Mouse (Mus musculus) forebrain, postnatal 0 days (tissue): ENCODE measurements at regions not wholly inside any gene's neighbourhood (a gene's known extent, or its start where the extent isn't known, plus 50 kb on each side); places are given as distances from the start of the nearest gene placed in this dataset.
A peak's percentile ranks its signal among the peaks of the same experiment; 100 is the strongest.

ENCODE experiments used
- ATAC-seq: fragments of 200-750 bp; cut with Nextera tagmentation; 2 replicates; pipeline ENCODE4 v1.8.0; 2017; ENCODE audit warnings: mild to moderate bottlenecking, moderate library complexity
- DNase-seq: peaks from one replicate; pipeline ENCODE4 v3.0.0-alpha.2; 2015
- H3K27ac ChIP-seq: fragments of 300-500 bp; sonication (generic); 2 replicates; pipeline ENCODE4 v1.5.1; 2014; ENCODE audit warnings: low read depth, mild to moderate bottlenecking, antibody characterized with exemption, low read length, moderate library complexity, mixed read lengths
- H3K27me3 ChIP-seq: fragments of 300-500 bp; sonication (generic); 2 replicates; pipeline ENCODE4 v1.6.1; 2014; ENCODE audit warnings: mild to moderate bottlenecking, low read length, mixed read lengths; ENCODE audit not compliant: insufficient read depth
- H3K36me3 ChIP-seq: fragments of 300-500 bp; sonication (generic); 2 replicates; pipeline ENCODE4 v1.6.1; 2014; ENCODE audit warnings: mild to moderate bottlenecking, moderate library complexity; ENCODE audit not compliant: insufficient read depth
- H3K4me1 ChIP-seq: fragments of 300-500 bp; sonication (generic); 2 replicates; pipeline ENCODE4 v1.6.1; 2014; ENCODE audit warnings: antibody characterized with exemption; ENCODE audit not compliant: insufficient read depth
- H3K4me2 ChIP-seq: fragments of 300-500 bp; sonication (generic); 2 replicates; pipeline ENCODE4 v1.6.1; 2014; ENCODE audit warnings: low read depth, mild to moderate bottlenecking, moderate library complexity
- H3K4me3 ChIP-seq: fragments of 300-500 bp; sonication (generic); 2 replicates; pipeline ENCODE4 v1.5.1; 2014; ENCODE audit warnings: low read depth, low read length, mixed read lengths
- H3K9ac ChIP-seq: fragments of 300-500 bp; sonication (generic); 2 replicates; pipeline ENCODE4 v1.6.1; 2014; ENCODE audit warnings: mild to moderate bottlenecking
- H3K9me3 ChIP-seq: fragments of 300-500 bp; sonication (generic); 2 replicates; pipeline ENCODE4 v1.6.1; 2016; ENCODE audit warnings: low read length
- CTCF ChIP-seq: sonication (generic); IDR thresholded peaks from 2 replicates; pipeline ENCODE4 v1.5.1; 2016; ENCODE audit warnings: antibody characterized with exemption, control low read depth, low read depth
- WGBS: fragments of 180-500 bp; shearing (Covaris S2); extraction: QIAGEN DNeasy Blood & Tissue Kit; methylation state at CpG from one replicate; pipeline ENCODE4 v1.1.7; 2014; 5-methylcytosine and 5-hydroxymethylcytosine counted together

GRCm38 (mm10) chr4:53950496-53950895 is 124.7 kb downstream of the Tmem38b start:
- no peak overlapping the region for H3K9ac ChIP-seq
- H3K4me3 ChIP-seq, result no peak overlapping the region
- no peak for TF ChIP-seq CTCF
- peak; percentile 14 for DNase-seq
- H3K27ac ChIP-seq, result peak overlapping the region; percentile 67
- H3K36me3 ChIP-seq, result no peaks in the 10 kb centered on the region
- H3K9me3 ChIP-seq, result no peaks in the 10 kb centered on the region
- WGBS, result 40% methylated on average over 6 of the region's 6 CpGs
- no peak for ATAC-seq
- H3K4me2 ChIP-seq, result no peak overlapping the region
- H3K4me1 ChIP-seq, result peaks cover 5% of the 10 kb centered on the region; the same call in 1 of the 2 replicates
- H3K27me3 ChIP-seq, result no peaks in the 10 kb centered on the region

DNA sequence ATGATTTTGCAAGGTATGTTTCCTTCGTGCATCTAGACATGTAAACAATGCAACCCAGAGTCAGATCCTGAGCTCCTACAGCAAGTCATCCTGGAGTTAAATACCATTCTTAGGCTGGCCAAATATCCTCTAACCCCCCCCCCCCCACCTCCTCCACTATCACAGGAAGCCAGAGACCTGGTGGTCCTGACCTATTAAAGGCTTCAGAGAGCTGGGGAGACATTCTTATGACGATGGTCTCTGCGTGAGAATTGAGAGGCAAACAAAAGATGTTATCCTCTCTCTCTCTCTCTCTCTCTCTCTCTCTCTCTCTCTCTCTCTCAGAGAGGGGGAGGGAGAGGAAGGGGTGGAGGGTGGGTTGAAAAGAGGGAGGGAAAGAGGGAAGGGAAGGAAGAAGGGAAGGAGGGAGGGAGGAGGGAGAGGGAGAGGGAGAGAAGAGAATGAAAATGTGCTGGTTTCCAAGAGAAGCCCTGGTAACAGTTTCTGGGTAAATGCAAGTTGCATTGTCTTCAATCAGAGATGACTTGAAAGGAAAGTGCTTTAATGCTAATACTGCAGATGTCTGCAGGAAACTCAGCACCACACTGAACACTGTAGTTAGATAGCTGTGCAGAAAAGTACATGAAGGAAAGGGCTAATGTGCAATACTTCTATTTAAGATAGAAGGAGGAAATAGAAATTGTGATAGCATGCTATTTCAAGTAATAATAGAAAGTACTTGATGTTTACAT is 125.3 kb downstream of the Tmem38b start:
- H3K4me3 ChIP-seq, result no peak overlapping the region
- no peaks in the 10 kb centered on the region for H3K27me3 ChIP-seq
- H3K27ac ChIP-seq, result peak overlapping the region; percentile 67
- peaks cover 5% of the 10 kb centered on the region; the same call in 1 of the 2 replicates for H3K4me1 ChIP-seq
- DNase-seq, result peak; percentile 45
- H3K9me3 ChIP-seq, result no peaks in the 10 kb centered on the region
- ATAC-seq, result peak; percentile 89
- no peak overlapping the region for H3K4me2 ChIP-seq
- whole genome bisulfite sequencing, result 9% methylated on average over 3 of the region's 3 CpGs
- no peaks in the 10 kb centered on the region for H3K36me3 ChIP-seq
- no peak for TF ChIP-seq CTCF
- no peak overlapping the region for H3K9ac ChIP-seq

GRCm38 (mm10) chr4:53951734-53952109 is 125.9 kb downstream of the Tmem38b start:
- H3K4me3 ChIP-seq, result no peak overlapping the region
- no peak overlapping the region for H3K9ac ChIP-seq
- peak; percentile 72; the same call in 1 of the 2 replicates for ATAC-seq
- WGBS, result 21% methylated on average over 5 of the region's 5 CpGs
- H3K27ac ChIP-seq, result peak overlapping the region; percentile 36
- peaks cover 5% of the 10 kb centered on the region; the same call in 1 of the 2 replicates for H3K4me1 ChIP-seq
- no peaks in the 10 kb centered on the region for H3K9me3 ChIP-seq
- H3K36me3 ChIP-seq, result no peaks in the 10 kb centered on the region
- no peaks in the 10 kb centered on the region for H3K27me3 ChIP-seq
- peak; percentile 32 for DNase-seq
- H3K4me2 ChIP-seq, result no peak overlapping the region
- no peak for TF ChIP-seq CTCF

DNA sequence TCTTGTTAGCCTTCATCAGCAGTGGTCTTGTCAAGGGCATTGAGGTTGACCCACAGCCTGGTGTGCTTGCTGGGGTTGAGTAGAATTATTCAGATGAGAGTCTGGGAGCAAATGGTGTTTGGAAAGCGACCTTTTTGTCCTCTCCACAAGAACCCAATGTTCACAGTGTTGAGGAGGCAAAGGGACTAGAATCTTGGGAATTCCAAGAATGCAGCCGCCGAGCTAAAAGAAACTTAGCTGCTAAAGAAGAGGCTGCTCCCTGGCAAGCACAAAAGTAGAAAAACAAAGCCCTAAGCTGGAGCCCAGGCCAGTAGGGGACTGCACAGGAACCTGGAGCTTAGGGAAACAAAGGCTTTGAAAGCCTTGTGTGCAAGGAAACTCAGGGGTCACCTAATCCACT is 126.4 kb downstream of the Tmem38b start:
- TF ChIP-seq CTCF, result no peak
- Histone ChIP-seq H3K4me3 (no peak overlapping the region), H3K9ac (no peak overlapping the region), H3K36me3 (no peaks in the 10 kb centered on the region), H3K9me3 (no peaks in the 10 kb centered on the region), H3K4me1 (peaks cover 5% of the 10 kb centered on the region; the same call in 1 of the 2 replicates), H3K27me3 (no peaks in the 10 kb centered on the region), H3K27ac (peak overlapping the region; percentile 36), H3K4me2 (no peak overlapping the region)
- ATAC-seq, result no peak
- no peak for DNase-seq
- 21% methylated on average over 3 of the region's 3 CpGs for WGBS

GRCm38 (mm10) chr4:53962458-53962857 is 136.6 kb downstream of the Tmem38b start:
- WGBS, result 42% methylated on average over 3 of the region's 3 CpGs
- ATAC-seq, result no peak

GRCm38 (mm10) chr4:53970461-53970860 is 144.6 kb downstream of the Tmem38b start:
- Histone ChIP-seq H3K27me3 (no peaks in the 10 kb centered on the region), H3K36me3 (no peaks in the 10 kb centered on the region), H3K4me3 (no peak overlapping the region), H3K9me3 (no peaks in the 10 kb centered on the region), H3K27ac (no peak overlapping the region), H3K9ac (no peak overlapping the region), H3K4me1 (no peaks in the 10 kb centered on the region), H3K4me2 (no peak overlapping the region)
- DNase-seq (no peak), ATAC-seq (no peak)
- TF ChIP-seq CTCF, result no peak

More at GRCm38 (mm10) chr4:53962458-53962857, 136.6 kb downstream of the Tmem38b start:
- no peak for TF ChIP-seq CTCF
- H3K36me3 ChIP-seq, result no peaks in the 10 kb centered on the region
- no peaks in the 10 kb centered on the region for H3K4me1 ChIP-seq
- H3K9me3 ChIP-seq, result no peaks in the 10 kb centered on the region
- H3K4me3 ChIP-seq, result no peak overlapping the region
- peak overlapping the region; percentile 10; the same call in 1 of the 2 replicates for H3K9ac ChIP-seq
- no peak overlapping the region for H3K4me2 ChIP-seq
- no peak for DNase-seq
- no peak overlapping the region for H3K27ac ChIP-seq
- H3K27me3 ChIP-seq, result no peaks in the 10 kb centered on the region

DNA sequence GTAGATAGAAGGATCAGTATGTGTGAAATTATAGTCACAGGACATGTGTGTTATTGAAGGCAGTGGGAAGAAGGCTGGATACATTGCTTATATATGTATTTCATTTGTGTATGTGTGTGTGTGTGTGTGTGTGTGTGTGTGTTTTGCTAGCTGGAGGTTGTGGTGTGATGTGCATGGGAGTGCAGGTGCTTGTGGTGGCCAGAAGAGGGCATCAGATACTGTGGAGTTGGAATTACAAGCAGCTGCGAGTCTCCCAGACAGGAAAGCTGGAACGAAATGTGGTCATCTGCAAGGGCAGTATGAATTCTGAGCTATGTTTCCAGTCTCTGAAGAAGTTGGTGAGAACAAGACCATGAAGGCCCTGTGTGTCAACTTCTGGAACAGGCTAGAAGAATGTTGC is 145.1 kb downstream of the Tmem38b start:
- 100% methylated on average over 2 of the region's 2 CpGs for WGBS
- TF ChIP-seq CTCF, result no peak
- no peak overlapping the region for H3K4me2 ChIP-seq
- H3K9me3 ChIP-seq, result no peaks in the 10 kb centered on the region
- ATAC-seq, result no peak
- no peaks in the 10 kb centered on the region for H3K27me3 ChIP-seq
- H3K9ac ChIP-seq, result no peak overlapping the region
- no peak overlapping the region for H3K27ac ChIP-seq
- DNase-seq, result no peak
- H3K4me1 ChIP-seq, result no peaks in the 10 kb centered on the region
- no peak overlapping the region for H3K4me3 ChIP-seq
- no peaks in the 10 kb centered on the region for H3K36me3 ChIP-seq
